Mouse (Mus musculus) monocyte, adult 5-6 weeks (primary cell): ENCODE measurements around the gene Gas2l3. TPM values are rescaled to one million over a fixed set of nuclear protein-coding genes. Genes with fewer than 3 reads are reported as not detected.

Experiments used
- ATAC-seq: fragments of 153-309, 156-312 bp; replicated peaks from 2 replicates; pipeline ENCODE4 v1.8.0; 2017; ENCODE audit warnings: mild to moderate bottlenecking; ENCODE audit not compliant: low TSS enrichment, insufficient number of reproducible peaks, severe bottlenecking, poor library complexity, low FRiP score
- total RNA-seq: library from RNA; stranded (forward); fragments of 200-1000, 200-491, 200-594 nt; gene quantifications from 3 replicates; pipeline ENCODE4 v1.2.3, GENCODE M21; 2017

Gas2l3 gene
- total RNA-seq: 1.3 to 6.1 TPM (median 1.7 TPM) in 3 replicates

GRCm38 (mm10) chr10:89443623-89444151, at the start of gene Gas2l3:
Gene Gas2l3, minus strand, starts transcription at chr10:89443967.
- ATAC-seq: peak; percentile 64

- ATAC-seq: no peak
Measured at GRCm38 (mm10) chr10:89491321-89491720, 47.6 kb upstream of the Gas2l3 start.

GRCm38 (mm10) chr10:89490250-89490649, 46.5 kb upstream of the Gas2l3 start:
- no peak for ATAC-seq

- no peak for ATAC-seq
Measured at GRCm38 (mm10) chr10:89489459-89489858, 45.7 kb upstream of the Gas2l3 start.

GRCm38 (mm10) chr10:89486995-89487742, 43.4 kb upstream of the Gas2l3 start:
- ATAC-seq: no peak

GRCm38 (mm10) chr10:89484907-89485306, 41.1 kb upstream of the Gas2l3 start:
- no peak for ATAC-seq

- ATAC-seq: no peak
Measured at GRCm38 (mm10) chr10:89483812-89484602, 40.2 kb upstream of the Gas2l3 start.

- ATAC-seq: no peak
Measured at GRCm38 (mm10) chr10:89483113-89483512, 39.3 kb upstream of the Gas2l3 start.

GRCm38 (mm10) chr10:89482142-89482681, 38.4 kb upstream of the Gas2l3 start:
- ATAC-seq: no peak

- ATAC-seq: no peak
Measured at GRCm38 (mm10) chr10:89481638-89482037, 37.9 kb upstream of the Gas2l3 start.

- no peak for ATAC-seq
Measured at GRCm38 (mm10) chr10:89478766-89479165, 35.0 kb upstream of the Gas2l3 start.

GRCm38 (mm10) chr10:89470596-89471353, 27.0 kb upstream of the Gas2l3 start:
- no peak for ATAC-seq

- no peak for ATAC-seq
Measured at GRCm38 (mm10) chr10:89464760-89465405, 21.1 kb upstream of the Gas2l3 start.

GRCm38 (mm10) chr10:89462890-89463289, 19.1 kb upstream of the Gas2l3 start:
- ATAC-seq: no peak

GRCm38 (mm10) chr10:89461856-89462507, 18.2 kb upstream of the Gas2l3 start:
- ATAC-seq: peak; percentile 82

GRCm38 (mm10) chr10:89460972-89461371, 17.2 kb upstream of the Gas2l3 start:
- ATAC-seq: no peak

GRCm38 (mm10) chr10:89458770-89459169, 15.0 kb upstream of the Gas2l3 start:
- no peak for ATAC-seq

GRCm38 (mm10) chr10:89453794-89454193, 10.0 kb upstream of the Gas2l3 start:
- no peak for ATAC-seq
